Mouse (Mus musculus): Measurements from ENCODE around the gene Ryk.

Ryk gene

DNA sequence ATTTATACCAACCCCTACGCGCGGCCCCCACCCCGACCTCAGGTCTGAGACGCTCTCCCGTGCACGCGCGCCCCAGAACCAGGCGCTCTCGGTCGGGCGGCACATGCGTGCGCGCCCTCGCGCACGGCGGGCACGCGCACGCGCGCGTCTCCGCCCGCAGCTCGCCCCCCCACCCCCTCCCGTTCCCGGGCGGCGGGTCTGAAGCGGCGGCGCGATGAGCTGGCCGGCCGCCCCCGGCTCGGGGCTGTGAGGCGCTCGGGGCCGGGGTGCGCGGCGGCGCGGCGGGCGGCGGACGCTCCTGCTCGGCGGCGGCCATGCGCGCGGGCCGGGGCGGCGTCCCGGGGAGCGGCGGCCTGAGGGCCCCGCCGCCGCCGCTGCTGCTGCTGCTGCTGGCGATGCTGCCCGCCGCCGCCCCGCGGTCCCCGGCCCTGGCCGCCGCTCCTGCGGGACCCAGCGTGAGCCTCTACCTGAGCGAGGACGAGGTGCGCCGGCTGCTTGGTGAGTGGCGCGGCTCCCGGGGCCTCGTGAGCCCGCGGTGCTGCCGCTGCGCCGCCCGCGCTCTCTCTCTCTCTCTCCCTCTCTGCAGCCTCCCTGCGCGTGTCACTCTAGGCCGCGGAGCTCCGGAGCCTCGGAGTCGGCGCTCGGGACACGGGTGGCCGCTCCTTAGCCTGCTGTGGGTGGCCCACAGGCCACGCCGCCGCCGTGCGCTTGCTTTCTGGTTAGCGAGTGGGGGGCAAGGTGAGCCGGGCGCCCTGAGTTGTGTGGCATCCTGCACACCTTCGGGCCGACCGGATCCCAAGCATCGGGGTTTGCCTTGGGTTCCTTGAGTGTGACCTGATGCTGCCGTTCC lies at the start of gene Ryk:
Gene Ryk, plus strand, starts transcription at position 176 of the 850 bp plus-strand sequence.
- peak; percentile 58 for DNase-seq (ENCODE audit: low read depth, low spot score)

DNA sequence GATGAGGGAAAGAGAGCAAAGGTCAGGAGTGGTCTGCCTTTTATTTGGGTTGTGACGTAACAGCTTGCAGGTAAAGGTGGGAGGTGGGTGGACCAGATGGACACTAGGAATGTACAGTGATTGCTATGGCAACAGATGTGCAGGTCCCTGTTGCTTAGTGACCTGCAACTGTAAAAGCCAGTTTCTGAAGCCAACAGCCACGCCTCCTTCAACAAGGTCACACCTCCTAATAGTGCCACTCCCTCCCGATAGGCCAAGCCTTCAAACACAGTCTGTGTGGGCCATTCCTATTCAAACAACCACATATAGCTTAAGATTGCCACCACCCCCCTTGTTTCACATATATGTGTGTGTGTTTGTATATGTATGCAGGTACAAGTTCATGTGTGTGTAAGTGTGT lies 45.2 kb upstream of the Ryk start:
- DNase-seq (ENCODE audit: low read depth, low spot score) = no peak

DNA sequence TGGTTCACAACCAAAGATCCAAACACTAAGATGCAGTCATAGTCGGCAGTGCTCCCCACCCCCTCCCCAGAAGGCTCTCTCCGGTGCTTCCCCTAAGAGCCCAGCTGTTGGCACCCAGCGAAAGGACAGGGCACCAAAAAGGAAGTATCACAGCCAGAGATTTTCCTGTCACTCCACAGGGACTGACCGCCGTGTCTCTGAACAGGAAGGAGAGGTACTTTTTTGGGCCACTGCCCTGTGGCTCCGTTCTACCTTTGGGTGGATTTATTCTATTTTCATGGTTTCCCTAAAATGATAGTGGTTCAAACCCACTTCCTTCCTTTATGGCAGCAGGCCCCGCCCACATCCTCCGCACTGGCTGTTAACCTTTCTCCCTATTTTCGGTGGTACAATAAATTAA lies 42.9 kb upstream of the Ryk start:
- no peak for DNase-seq (ENCODE audit: low read depth, low spot score)

DNA sequence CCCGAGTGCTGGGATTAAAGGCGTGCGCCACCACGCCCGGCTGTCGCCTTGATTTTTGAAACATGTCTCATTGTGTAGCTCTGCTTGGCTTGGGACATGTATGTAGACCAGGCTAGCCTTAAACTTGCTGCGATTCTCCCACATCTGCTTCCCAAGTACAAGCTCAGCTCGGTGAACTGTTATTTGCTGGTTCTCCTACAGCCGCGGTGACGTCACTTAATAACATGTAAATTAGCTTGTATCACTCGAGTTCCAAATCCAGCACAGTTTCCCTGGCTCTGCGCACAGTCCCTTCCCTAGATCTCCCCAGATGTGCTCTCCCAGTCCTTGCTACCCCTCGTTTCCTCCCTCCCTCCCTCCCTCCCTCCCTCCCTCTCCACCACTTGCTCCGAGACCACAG lies 41.9 kb upstream of the Ryk start:
- DNase-seq (ENCODE audit: low read depth, low spot score) = no peak

DNA sequence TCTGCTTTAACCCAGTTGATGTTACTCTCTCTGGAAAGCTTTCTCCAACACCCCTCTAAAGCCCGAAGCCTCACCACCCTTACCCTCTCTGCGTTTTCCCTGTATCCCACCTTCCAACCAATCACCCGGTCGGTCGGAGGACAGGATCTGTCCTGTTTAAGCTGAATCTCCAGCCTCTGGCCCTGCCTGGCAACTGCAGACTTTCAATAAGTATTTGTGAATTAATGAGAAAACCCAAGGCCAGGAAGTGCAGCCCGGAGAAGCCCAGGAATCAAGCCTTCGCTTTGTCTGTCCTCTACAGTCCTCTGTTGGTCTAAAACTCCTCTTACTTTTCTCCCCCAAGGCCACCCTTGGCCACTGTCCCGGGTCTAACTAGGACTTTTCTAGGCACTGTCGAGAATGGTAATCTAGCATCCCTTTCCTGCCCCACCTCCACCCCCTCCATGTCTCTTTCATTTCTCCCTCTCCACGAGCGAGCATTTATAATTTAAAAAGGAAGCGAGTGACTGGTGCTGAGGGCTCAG lies 41.4 kb upstream of the Ryk start:
- no peak for DNase-seq (ENCODE audit: low read depth, low spot score)

DNA sequence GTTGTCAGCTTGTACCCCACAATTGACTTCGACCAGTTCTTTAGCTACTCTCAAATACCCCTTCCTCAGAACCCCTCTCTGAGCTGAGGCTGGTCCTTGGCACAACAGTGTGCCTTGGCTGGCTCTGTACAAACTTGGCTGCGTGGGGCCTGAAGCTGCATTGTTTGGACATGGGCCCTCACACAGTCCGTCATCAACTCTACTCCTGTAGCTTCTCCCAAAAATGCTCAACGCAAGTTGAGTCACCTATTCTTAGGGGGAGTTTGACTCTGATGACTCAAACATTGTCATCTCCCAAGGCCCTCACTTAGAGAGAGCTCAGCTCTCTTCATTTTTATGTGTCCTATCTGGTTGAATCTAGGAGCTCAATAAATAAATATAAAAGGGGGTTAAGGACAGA lies 36.3 kb upstream of the Ryk start:
- no peak for DNase-seq (ENCODE audit: low read depth, low spot score)

DNA sequence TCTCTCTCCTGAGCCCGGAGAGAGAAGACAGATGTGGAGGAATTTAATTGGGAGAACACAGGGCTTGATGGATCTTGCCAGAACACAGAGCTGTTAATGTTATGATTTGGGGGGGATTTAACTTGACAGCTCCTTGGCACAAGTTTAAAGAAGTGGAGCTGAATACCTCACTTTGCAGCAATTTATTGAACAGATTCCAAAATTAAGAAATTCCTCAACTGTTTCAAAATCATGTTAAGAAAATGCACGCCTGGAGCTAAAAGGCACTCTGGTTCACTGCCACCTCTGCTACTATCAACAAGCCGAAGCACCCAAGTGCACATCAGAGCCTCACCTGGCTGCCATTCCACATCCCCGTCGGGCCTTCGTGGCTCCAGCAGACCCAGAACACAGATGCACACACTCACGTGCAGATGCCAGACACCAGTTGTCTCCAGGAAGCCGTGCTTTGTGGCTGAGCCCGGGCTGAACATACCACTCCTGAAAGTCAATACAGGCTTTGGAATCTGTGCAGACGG lies 28.6 kb upstream of the Ryk start:
- no peak for DNase-seq (ENCODE audit: low read depth, low spot score)

DNA sequence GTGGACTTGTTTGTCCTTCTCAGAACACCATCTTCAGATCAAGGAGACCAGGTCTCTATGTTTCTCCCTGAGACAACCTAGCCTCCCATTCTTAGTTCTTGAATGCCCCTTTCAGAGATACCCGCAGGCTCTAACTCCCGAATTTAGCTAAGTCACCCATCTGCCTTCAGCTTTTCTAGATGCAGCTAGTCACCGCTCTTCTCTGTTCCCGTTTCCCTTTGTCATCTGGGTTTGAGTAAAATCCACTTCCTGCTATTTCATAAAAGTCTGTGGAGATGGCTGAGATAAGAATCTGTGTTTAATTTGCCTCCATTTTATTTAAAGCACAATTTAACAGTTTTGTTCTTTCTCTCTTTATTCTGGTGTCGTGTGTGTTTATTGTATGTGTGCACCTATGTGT lies 23.5 kb upstream of the Ryk start:
- no peak for DNase-seq (ENCODE audit: low read depth, low spot score)

DNA sequence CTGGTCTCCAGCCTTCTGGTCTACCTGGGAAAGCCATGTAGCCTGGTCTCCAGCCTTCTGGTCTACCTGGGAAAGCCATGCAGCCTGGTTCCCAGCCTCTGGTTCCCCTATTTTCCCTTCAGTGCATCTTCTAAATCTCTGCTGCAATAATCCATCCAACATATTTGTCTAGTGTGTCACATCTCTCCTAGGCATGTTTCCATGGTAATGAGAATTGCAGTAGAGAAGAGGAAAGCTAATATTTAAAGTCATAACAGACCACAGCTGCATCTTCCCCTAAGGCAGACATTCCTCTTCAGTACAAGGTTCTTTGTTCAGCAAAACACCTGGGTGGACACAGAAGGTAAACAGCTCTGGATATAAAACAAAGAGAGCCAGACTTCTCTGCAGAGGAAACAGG lies 16.5 kb upstream of the Ryk start:
- DNase-seq (ENCODE audit: low read depth, low spot score) = no peak

DNA sequence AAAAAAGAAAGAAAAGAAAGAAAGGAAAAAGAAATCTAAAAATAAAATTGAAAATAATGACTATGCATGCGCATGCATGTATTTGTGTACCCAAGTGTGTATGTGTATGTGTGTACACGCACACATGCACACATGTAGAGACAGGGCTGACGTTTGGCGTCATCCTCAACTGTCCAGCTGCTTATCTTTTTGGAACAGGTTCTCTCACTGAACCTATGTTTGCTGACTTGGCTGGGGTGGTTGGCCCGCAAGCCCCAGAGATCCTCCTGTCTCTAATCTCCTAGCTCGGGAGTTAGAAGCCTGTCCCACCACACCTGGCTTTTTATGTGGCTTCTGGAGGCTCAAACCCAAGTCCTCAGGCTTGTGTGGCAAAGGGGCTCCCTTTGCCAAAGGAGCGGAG lies 6.1 kb upstream of the Ryk start:
- no peak for DNase-seq (ENCODE audit: low read depth, low spot score)

DNA sequence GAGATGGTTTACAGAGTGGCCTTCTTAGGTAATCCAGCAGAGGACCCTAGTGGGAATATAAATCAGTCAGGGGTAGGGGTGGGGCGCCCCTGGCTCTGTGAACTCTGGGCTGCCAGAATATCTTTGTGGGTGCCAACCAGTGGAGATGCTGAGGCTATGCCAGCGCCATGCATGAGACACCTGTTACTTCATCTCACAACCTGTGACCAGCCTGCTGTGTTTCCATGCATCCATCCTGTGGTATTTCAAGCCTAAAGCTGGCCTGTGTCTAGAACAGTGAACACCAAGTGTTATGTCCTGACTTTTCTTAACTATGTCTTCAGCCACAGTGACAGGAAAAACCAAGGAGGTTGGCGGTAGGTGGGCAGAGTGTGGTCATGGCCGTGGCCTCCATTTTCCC lies 3.2 kb upstream of the Ryk start:
- no peak for DNase-seq (ENCODE audit: low read depth, low spot score)

DNA sequence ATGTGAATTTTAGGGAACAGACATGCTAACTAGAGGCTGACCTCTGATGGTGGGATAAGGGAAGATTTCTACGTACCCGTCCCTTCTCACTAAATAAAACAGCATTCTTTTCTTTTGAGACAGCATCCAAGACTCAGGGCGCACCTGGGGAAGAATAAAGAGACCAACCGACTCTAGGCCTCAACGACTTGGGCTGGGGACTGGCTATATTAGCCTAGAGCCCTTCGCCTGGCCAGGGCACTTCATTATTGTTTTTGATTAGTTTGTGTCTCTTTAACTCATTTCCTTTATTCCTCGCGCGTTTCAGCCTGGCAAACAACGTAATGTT lies 339 bp upstream of the Ryk start:
- DNase-seq (ENCODE audit: low read depth, low spot score) = no peak

DNA sequence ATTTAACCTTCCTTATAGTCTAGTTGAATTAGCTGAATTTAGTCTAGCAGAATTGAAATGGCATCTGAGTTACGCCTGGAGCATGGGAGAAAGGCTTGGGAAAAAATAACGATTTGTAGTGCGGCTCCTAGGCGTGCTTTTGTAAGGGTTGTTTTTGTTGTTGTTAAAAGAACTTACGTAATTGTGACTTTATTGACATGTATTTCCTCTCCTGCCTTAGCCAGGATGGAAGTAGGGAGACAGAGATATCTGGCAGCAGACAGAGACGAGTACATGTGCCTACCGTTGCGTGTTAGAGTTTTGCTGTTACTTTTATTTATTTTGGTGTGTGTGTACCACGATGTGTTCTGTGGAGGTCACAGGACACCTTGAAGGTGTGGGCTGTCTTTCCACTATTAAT lies 1.6 kb downstream of the Ryk start:
- DNase-seq (ENCODE audit: low read depth, low spot score) = no peak

DNA sequence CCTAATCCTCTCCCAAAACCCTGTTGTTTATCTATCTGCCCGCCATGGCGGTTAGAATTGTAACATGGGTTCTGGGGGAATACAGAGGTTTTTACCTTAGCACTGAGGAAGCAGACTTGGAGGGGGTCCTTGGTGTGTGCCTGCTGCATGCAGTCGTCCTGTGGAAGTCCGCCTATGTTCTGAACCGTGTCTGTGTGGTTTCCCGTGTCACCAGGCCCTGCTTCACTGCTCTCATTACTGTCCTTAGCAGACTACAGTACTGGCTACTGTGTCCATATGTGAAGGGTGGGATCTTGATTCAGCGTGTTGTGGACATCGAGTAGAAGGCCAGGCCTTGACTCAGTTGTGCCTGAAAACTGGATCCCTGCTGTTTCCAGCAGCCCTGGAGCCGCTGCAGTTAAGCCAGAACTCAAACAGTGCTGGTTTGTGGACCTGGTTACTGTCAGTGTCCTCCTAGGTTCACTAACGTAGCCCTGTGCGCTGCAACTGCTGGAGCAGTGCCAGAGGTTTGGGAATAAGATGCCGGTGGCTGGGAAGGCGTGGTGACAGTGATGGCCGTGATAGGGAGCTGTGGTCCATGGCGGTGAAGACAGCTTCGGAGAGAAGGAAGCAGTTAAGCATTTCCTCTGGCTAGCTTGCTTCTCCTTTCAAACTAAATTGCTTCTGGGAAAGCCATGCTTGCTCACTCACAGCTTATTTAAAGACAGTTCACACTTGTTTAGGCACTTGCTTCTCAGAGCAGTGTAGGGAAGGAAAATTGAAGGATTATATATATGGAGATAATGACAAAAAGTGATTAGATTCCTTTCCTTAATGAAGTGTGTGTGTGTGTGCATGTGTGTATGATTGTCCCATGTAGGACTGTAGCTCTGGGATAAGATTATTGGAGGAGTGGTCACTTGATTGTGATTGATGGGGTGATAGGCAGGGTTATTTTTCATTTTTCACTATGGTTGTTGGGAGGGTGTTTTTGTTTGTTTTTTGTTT lies 6.4 kb downstream of the Ryk start:
- DNase-seq (ENCODE audit: low read depth, low spot score) = no peak

DNA sequence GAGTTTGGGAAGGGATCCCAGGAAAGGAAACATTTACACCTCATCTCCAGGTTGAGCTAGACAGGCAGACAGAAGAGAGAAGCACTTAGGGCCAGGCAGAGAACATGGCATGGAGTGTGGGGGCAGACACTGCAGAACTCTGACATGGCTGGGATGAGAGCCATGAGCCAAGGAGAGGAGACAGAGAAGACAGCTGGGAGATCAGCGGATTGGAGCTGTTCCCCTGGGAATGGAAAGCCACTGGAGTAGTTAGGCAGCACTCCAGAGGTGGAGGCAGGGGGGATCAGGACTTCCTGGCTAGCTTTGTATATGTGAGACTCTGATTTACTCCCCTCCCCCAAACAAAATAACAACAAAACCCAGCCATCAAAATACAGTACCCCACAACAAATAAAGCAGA lies 7.1 kb downstream of the Ryk start:
- DNase-seq (ENCODE audit: low read depth, low spot score) = no peak

DNA sequence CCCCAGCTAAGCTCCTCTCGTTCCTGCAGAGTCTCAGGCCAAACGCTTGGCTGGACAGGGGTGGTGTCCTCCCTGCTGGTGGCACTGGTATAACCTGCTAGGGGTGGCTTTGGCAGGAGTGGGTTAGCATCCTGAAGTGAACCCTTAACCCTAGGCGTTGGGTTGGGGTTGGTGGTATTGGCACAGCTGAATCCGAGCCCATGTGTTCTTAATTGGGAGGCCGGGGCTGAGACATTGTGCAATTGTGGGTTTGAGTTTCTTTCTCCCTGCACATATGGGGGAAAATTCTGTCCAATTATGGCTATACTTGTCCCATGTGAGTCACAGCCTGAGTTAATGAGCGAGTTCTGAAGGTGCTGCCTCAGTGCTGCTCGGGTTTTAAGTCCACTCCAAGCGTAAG lies 7.8 kb downstream of the Ryk start:
- no peak for DNase-seq (ENCODE audit: low read depth, low spot score)

DNA sequence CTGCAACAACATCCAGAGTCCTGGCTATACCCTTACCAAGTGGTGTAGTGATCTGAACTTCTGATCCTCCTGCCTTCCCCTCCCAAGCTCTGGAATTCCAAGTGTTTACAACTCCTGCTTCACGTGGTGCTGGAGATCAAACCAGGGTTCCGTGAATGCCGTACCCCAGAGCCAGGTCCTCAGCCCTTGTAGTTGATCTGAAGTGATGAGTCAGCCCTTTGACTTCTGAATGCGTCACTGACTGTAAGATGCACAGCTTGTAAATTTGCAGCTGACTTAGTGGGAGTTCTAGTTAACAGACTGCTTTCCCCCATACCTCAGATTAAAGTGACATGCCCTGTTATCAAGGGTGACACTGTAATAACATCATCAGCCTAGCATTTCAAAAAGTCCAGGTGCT lies 8.9 kb downstream of the Ryk start:
- DNase-seq (ENCODE audit: low read depth, low spot score) = no peak

DNA sequence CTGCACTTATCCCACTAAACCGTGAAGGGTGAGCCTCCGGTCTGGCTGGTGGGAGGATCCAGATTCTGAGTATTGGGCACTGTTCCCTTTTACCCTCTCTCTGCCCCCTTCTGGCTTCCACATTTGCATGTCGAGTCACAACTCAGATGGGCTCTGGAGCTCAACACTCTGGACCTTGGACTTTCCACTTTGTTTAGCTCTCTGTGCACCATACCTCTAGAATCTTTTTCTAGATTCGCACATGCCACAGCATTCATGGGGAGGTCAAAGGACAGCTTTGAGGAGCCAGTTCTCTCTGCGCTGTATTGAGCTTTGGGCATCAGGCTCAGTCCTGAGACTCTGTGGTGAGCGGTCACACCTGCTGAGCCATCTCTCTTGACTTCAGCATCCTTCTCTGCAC lies 11.1 kb downstream of the Ryk start:
- no peak for DNase-seq (ENCODE audit: low read depth, low spot score)

DNA sequence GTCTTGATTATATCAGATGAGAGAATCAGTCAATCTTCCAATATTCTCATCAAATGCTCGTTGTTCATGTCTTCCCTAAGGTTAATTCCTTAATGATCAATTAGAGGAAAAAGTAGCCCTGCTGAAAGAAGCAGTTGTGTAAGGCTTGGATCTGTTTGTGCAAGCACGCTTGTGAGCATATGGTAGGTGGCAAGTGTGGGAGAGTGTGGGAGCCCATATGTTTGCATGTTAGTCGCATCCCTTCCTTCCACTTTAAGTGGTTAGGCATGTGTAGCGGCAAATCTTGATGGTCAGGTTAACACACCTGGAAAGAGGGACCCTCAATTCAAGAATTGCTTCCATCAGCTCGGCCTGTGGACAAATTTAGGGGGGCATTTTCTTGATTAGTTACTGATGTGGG lies 11.6 kb downstream of the Ryk start:
- peak; percentile 32 for DNase-seq (ENCODE audit: low read depth, low spot score)

DNA sequence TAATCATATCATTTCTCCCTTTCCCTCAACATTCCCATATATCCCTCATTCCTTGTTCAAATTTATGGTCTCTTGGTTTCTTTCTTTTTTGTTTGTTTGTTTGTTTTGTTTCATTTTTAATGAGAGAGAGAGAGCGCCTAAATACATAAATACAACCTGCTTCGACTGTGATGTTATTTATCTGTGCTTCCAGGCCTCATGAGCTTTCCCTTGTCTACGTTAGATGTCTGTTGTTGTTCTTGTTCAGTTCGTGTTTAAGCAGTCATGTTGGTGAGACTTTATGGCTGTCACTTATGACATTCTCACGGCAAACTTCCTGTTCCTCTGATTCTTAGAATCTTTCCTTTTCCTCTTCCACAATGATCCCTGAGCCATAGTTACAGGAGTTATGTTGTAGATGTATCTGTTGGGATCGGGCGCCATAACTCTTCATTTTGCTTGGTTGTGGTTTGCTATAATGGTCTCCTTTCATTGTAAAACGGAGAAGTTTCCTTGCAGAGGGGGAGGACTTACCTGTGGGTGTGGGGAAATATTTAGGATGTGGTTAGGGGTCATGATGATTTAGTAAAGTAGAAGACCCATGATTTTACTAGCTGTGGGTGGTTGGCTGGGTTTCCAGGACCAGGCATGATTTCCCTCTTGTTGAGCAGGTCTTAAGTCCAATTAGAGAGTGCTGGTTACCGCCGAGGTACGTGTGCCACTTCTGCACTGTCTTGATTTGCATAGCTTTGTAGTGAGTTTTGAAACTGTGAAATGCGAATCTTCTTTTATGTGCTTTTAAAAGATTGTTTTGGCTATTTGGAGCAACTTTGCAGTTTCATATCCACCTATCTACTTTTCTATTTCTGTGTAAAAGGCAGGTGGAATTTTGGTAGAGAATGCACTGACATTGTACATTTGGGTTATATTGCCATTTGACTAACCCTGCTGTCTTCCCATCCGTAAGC lies 17.6 kb downstream of the Ryk start:
- DNase-seq (ENCODE audit: low read depth, low spot score) = no peak

DNA sequence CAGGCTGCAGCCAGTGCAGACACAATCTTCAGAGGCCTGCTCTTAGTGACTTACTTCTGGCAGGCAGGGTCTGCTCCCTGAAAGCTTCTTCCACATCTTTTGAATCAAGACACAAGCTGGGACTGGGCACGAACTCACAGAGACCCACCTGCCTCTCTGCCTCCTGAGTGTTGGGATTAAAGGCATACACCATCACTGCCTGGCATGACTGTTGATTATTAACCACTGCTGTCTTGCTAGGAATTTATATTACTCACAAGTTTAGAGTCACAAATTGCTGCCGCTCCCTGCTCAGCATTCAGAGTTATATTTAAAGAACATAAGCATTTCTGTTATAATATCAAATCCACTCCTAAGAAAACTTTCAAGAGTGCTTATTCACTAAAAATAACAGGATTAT lies 23.1 kb downstream of the Ryk start:
- DNase-seq (ENCODE audit: low read depth, low spot score) = no peak

All from telencephalon, adult 2 months (tissue).